Mouse (Mus musculus) stomach, postnatal 0 days (tissue): Measurements from ENCODE around the gene Pdzd8. TPM values are rescaled to one million over a fixed set of nuclear protein-coding genes. Genes with fewer than 3 reads are reported as not detected.

Source experiments
- ATAC-seq: fragments of 200-750 bp; cut with Nextera tagmentation; 2 replicates; pipeline ENCODE4 v1.8.0; 2017; ENCODE audit not compliant: low FRiP score, low TSS enrichment
- DNase-seq: peaks from one replicate; pipeline ENCODE4 v3.0.0-alpha.2; 2016; ENCODE audit warnings: low spot score
- H3K27ac ChIP-seq: fragments of 300-500 bp; sonication (generic); replicated peaks from 2 replicates; pipeline ENCODE4 v1.5.1; 2014; ENCODE audit warnings: mild to moderate bottlenecking, control low read depth
- H3K27me3 ChIP-seq: fragments of 300-500 bp; sonication (generic); 2 replicates; pipeline ENCODE4 v1.6.1; 2014; ENCODE audit warnings: low read length; ENCODE audit not compliant: control insufficient read depth, insufficient read depth
- H3K36me3 ChIP-seq: fragments of 300-500 bp; sonication (generic); 2 replicates; pipeline ENCODE4 v1.6.1; 2014; ENCODE audit warnings: low read length, mixed read lengths; ENCODE audit not compliant: control insufficient read depth, insufficient read depth
- H3K4me1 ChIP-seq: fragments of 300-500 bp; sonication (generic); replicated peaks from 2 replicates; pipeline ENCODE4 v1.6.1; 2014; ENCODE audit warnings: antibody characterized with exemption; ENCODE audit not compliant: control insufficient read depth, insufficient read depth
- H3K4me2 ChIP-seq: fragments of 300-500 bp; sonication (generic); replicated peaks from 2 replicates; pipeline ENCODE4 v1.6.1; 2014; ENCODE audit warnings: low read depth, mild to moderate bottlenecking, control low read depth, moderate library complexity
- H3K4me3 ChIP-seq: fragments of 300-500 bp; sonication (generic); 2 replicates; pipeline ENCODE4 v1.5.1; 2014; ENCODE audit warnings: low read depth, low read length, control low read depth
- H3K9ac ChIP-seq: fragments of 300-500 bp; sonication (generic); 2 replicates; pipeline ENCODE4 v1.6.1; 2014; ENCODE audit warnings: mild to moderate bottlenecking, low read length, control low read depth, mixed read lengths
- H3K9me3 ChIP-seq: fragments of 300-500 bp; sonication (generic); 2 replicates; pipeline ENCODE4 v1.6.1; 2016; ENCODE audit warnings: low read length; ENCODE audit not compliant: control insufficient read depth
- CTCF ChIP-seq: IDR thresholded peaks from 2 replicates; pipeline ENCODE4 v1.5.1; 2016; ENCODE audit warnings: antibody characterized with exemption, low read depth, mild to moderate bottlenecking, moderate library complexity
- EP300 ChIP-seq: optimal IDR thresholded peaks from 2 replicates; pipeline ENCODE3; 2016; ENCODE audit warnings: antibody characterized with exemption
- WGBS: fragments of 180-500 bp; shearing (Covaris S2); extraction: QIAGEN DNeasy Blood & Tissue Kit; methylation state at CpG from one replicate; pipeline ENCODE4 v1.1.7; 2014; 5-methylcytosine and 5-hydroxymethylcytosine counted together
- polyA plus RNA-seq: library from polyadenylated mRNA; unstranded; fragments of >200 nt; fragmentation: Nextera tagmentation; extraction: Ambion mirVana; gene quantifications from 2 replicates; pipeline ENCODE4 v1.2.1, GENCODE M21; 2015

Pdzd8 gene
- polyA plus RNA-seq, 1 experiment from 2014 or later = 4.4 TPM

- no peaks in the 10 kb centered on the region; the same call in 1 of the 2 replicates for H3K4me1 ChIP-seq
- no peaks in the 10 kb centered on the region for H3K36me3 ChIP-seq
- no peaks in the 10 kb centered on the region for H3K9me3 ChIP-seq
- ATAC-seq = no peak
- no peaks in the 10 kb centered on the region for H3K27me3 ChIP-seq
- no peak for DNase-seq
- no peak overlapping the region for H3K27ac ChIP-seq
- TF ChIP-seq CTCF = no peak
- TF ChIP-seq EP300 = no peak
- H3K9ac ChIP-seq = no peak overlapping the region
- H3K4me2 ChIP-seq = no peak overlapping the region; the same call in 1 of the 2 replicates
- WGBS = 43% methylated on average over 15 of the region's 15 CpGs
- H3K4me3 ChIP-seq = no peak overlapping the region
Observed at GRCm38 (mm10) chr19:59351151-59351889, 5.7 kb upstream of the Pdzd8 start.

- no peaks in the 10 kb centered on the region for H3K9me3 ChIP-seq
- H3K4me1 ChIP-seq = no peaks in the 10 kb centered on the region; the same call in 1 of the 2 replicates
- H3K36me3 ChIP-seq = no peaks in the 10 kb centered on the region
- H3K27me3 ChIP-seq = no peaks in the 10 kb centered on the region
- H3K27ac ChIP-seq = no peak overlapping the region
- WGBS = 75% methylated on average over 7 of the region's 7 CpGs
- DNase-seq = no peak
- ATAC-seq = no peak
- H3K4me3 ChIP-seq = no peak overlapping the region
- no peak overlapping the region for H3K9ac ChIP-seq
- no peak overlapping the region for H3K4me2 ChIP-seq
- no peak for TF ChIP-seq CTCF
- no peak for TF ChIP-seq EP300
Observed at GRCm38 (mm10) chr19:59350273-59350903, 4.8 kb upstream of the Pdzd8 start.

- no peak for DNase-seq
- no peak for TF ChIP-seq CTCF
- TF ChIP-seq EP300 = no peak
- ATAC-seq = no peak
- Histone ChIP-seq H3K9me3 (no peaks in the 10 kb centered on the region), H3K27ac (no peak overlapping the region), H3K9ac (no peak overlapping the region), H3K4me3 (no peak overlapping the region), H3K27me3 (no peaks in the 10 kb centered on the region), H3K36me3 (no peaks in the 10 kb centered on the region), H3K4me1 (no peaks in the 10 kb centered on the region; the same call in 1 of the 2 replicates), H3K4me2 (no peak overlapping the region)
- 83% methylated on average over 6 of the region's 6 CpGs for WGBS
Observed at GRCm38 (mm10) chr19:59349329-59349960, 3.9 kb upstream of the Pdzd8 start.

- TF ChIP-seq CTCF (no peak), EP300 (no peak)
- Histone ChIP-seq H3K4me3 (peak overlapping the region; percentile 94), H3K9ac (peak overlapping the region; percentile 88), H3K4me2 (peak overlapping the region; percentile 95), H3K9me3 (no peaks in the 10 kb centered on the region), H3K27ac (peak overlapping the region; percentile 90), H3K27me3 (no peaks in the 10 kb centered on the region), H3K4me1 (no peaks in the 10 kb centered on the region; the same call in 1 of the 2 replicates), H3K36me3 (no peaks in the 10 kb centered on the region)
- 4% methylated on average over 11 of the region's 11 CpGs for WGBS
- DNase-seq = no peak
- no peak for ATAC-seq
Observed at GRCm38 (mm10) chr19:59346325-59346724, 745 bp upstream of the Pdzd8 start.

GRCm38 (mm10) chr19:59345081-59345657 lies 411 bp downstream of the Pdzd8 start:
- peak; percentile 73 for DNase-seq
- peak overlapping the region; percentile 94 for H3K4me3 ChIP-seq
- no peaks in the 10 kb centered on the region; the same call in 1 of the 2 replicates for H3K4me1 ChIP-seq
- peak overlapping the region; percentile 88 for H3K9ac ChIP-seq
- TF ChIP-seq EP300 = no peak
- TF ChIP-seq CTCF = peak; percentile 53; the same call in 1 of the 2 replicates
- no peaks in the 10 kb centered on the region for H3K27me3 ChIP-seq
- 0% methylated on average over 46 of the region's 70 CpGs for WGBS
- peak overlapping the region; percentile 95 for H3K4me2 ChIP-seq
- peak overlapping the region; percentile 90 for H3K27ac ChIP-seq
- H3K36me3 ChIP-seq = no peaks in the 10 kb centered on the region
- no peaks in the 10 kb centered on the region for H3K9me3 ChIP-seq
- ATAC-seq = peak; percentile 65
